Mouse (Mus musculus): ENCODE data around the gene Thrsp. TPM values are rescaled to one million over a fixed set of nuclear protein-coding genes. Genes with fewer than 3 reads are reported as not detected.
"Not testable (repeated sequence)": the region's sequence is repeated elsewhere in the genome, so short reads cannot be mapped to it uniquely, and the experiment has no call there.

The Thrsp gene
- polyA plus RNA-seq, 2 experiments, result 0.02 TPM; not detected in 1

DNA sequence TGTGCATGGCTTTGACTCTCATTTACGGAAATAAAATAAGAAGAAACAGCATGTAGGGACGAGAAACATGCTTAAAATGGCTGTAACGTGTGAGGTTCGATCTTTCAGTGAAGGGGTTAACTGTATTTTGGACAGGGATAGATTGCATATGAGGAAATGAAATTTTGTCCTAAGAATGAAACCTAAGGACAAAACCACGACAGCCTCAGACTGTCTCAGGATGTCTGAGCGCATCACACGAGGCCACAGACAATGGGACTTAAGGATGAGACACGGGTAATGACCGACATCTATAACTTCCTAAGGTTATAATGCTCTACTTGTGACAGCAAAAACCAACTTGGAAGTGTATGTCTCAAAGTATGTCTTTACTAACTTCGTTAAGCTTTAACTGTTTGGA is 17.0 kb upstream of the Thrsp start:
- Histone ChIP-seq H3K36me3 (replicated peaks; ENCODE audit: control insufficient read depth, insufficient read depth, low read depth) (no peaks in the 10 kb centered on the region), H3K4me3 (ENCODE audit: insufficient read depth in 1 of 2, low read depth in 2 of 2, low read length in 2 of 2) (no peak overlapping the region), H3K9ac (replicated peaks) (no peak overlapping the region), H3K27ac (no peak overlapping the region), H3K4me2 (ENCODE audit: low read depth) (no peak overlapping the region), H3K4me1 (replicated peaks; ENCODE audit: control insufficient read depth in 2 of 2, insufficient read depth in 2 of 2, low read length in 1 of 2) (0 out of 4 replicates have a peak, but pooled peaks cover 0 to 2% of the 10 kb centered on the region in 2 experiments), H3K9me3 (ENCODE audit: control insufficient read depth, low read length) (no peaks in the 10 kb centered on the region), H3K27me3 (ENCODE audit: control insufficient read depth, insufficient read depth, low read length) (no peaks in the 10 kb centered on the region)
- TF ChIP-seq CTCF (IDR thresholded peaks at IDR 0.05; ENCODE audit: low read depth) (no peak), EP300 (IDR thresholded peaks at IDR 0.05; ENCODE audit: low read depth) (no peak)
- no peak for DNase-seq (ENCODE audit: low read depth in 3 of 3, low spot score in 3 of 3)
- 55% methylated on average over 10 of the region's 10 CpGs for whole genome bisulfite sequencing (ENCODE audit: insufficient replicate concordance)
- ATAC-seq (ENCODE audit: insufficient read depth), result no peak

DNA sequence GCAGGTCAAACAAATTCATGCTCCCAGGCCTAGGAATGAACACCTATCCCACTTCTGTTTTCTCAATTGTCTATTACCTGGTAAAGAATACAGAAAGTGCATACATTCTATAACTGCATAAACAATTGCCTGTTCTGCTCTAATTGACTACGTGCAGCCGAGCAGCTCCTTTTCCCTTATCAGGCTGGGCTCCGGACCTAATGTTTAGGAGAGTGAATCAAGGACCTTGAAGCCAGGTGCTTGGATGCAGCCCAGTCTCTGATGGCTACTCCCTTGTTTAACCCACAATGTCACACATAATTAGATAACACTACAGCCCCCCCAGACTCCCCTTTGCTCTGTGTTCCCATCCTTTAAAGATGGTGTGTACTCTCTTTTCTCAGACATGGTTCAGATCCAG is 16.0 kb upstream of the Thrsp start:
- H3K4me3 ChIP-seq (ENCODE audit: insufficient read depth in 1 of 2, low read depth in 2 of 2, low read length in 2 of 2); H3K27me3 ChIP-seq (ENCODE audit: control insufficient read depth, insufficient read depth, low read length); H3K36me3 ChIP-seq (replicated peaks; ENCODE audit: control insufficient read depth, insufficient read depth, low read depth); H3K4me1 ChIP-seq (replicated peaks; ENCODE audit: control insufficient read depth in 2 of 2, insufficient read depth in 2 of 2, low read length in 1 of 2); H3K4me2 ChIP-seq (ENCODE audit: low read depth); H3K9ac ChIP-seq (replicated peaks); DNase-seq (ENCODE audit: low read depth in 3 of 3, low spot score in 3 of 3); H3K9me3 ChIP-seq (ENCODE audit: control insufficient read depth, low read length); ATAC-seq (ENCODE audit: insufficient read depth); H3K27ac ChIP-seq: not testable (repeated sequence)
- WGBS (ENCODE audit: insufficient replicate concordance), result 68% methylated on average over 3 of the region's 3 CpGs

DNA sequence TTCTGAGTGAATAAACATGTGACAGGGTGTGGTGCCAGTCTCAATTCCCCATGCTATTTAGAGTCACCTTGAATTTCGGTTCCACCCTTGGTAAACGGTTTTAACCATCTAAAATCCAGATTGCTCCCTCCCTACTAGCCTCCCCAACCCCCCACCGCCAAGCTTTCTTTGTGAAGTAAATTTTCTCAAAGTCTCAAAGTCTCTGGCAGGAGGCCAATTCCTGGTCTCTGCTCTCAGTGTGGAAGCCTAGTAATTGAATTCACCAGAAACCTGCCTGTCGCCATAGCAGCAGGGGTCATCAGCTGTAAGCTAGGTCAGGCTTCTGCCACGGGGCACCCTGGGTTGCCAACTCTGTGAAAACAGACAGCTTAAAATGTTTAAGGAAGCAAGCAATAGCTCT is 12.2 kb upstream of the Thrsp start:
- H3K9ac ChIP-seq (replicated peaks), result no peak overlapping the region
- H3K36me3 ChIP-seq (replicated peaks; ENCODE audit: control insufficient read depth, insufficient read depth, low read depth), result no peaks in the 10 kb centered on the region
- no peak for TF ChIP-seq EP300 (IDR thresholded peaks at IDR 0.05; ENCODE audit: low read depth)
- TF ChIP-seq CTCF (IDR thresholded peaks at IDR 0.05; ENCODE audit: low read depth), result no peak
- H3K4me3 ChIP-seq (ENCODE audit: insufficient read depth in 1 of 2, low read depth in 2 of 2, low read length in 2 of 2), result no peak overlapping the region
- no peak overlapping the region for H3K4me2 ChIP-seq (ENCODE audit: low read depth)
- DNase-seq (ENCODE audit: low read depth in 3 of 3, low spot score in 3 of 3) (no peak), ATAC-seq (ENCODE audit: insufficient read depth) (no peak)
- H3K9me3 ChIP-seq (ENCODE audit: control insufficient read depth, low read length), result no peaks in the 10 kb centered on the region
- 15% methylated on average over 5 of the region's 5 CpGs for WGBS (ENCODE audit: insufficient replicate concordance)
- H3K27ac ChIP-seq, result no peak overlapping the region
- H3K4me1 ChIP-seq (replicated peaks; ENCODE audit: control insufficient read depth in 2 of 2, insufficient read depth in 2 of 2, low read length in 1 of 2), result 0 out of 4 replicates have a peak, but pooled peaks cover 0 to 2% of the 10 kb centered on the region in 2 experiments
- H3K27me3 ChIP-seq (ENCODE audit: control insufficient read depth, insufficient read depth, low read length), result no peaks in the 10 kb centered on the region

DNA sequence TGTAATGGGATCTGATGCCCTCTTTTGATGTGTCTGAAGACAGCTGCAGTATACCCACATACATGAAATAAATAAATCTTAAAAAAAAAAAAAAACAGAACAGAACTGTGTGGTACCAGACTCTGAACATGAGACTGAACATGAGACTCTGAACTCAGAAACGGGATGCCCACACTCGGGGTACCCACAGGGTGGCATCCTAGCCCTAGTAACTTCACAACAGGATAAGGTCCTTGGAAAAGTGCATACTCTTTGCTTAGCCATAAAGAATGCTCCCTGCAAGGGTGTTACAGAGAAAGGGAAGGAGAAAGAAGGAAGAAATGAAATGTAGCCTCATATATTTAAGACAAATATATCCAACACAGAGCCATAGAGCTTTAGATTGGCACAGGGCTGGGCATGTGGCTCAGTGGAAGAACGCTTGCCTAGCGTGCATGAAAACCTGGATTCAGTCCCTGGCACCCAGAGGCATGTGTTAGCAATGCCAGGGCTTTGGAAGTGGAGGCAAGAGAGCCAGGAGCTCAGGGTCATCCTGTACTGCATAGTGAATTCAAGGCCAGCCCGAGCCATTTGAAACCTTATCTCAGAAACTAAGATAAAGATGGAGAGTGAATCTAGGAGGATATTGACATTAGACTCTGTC is 10.4 kb upstream of the Thrsp start:
- Histone ChIP-seq H3K27ac (no peak overlapping the region), H3K9ac (replicated peaks) (no peak overlapping the region), H3K9me3 (ENCODE audit: control insufficient read depth, low read length) (no peaks in the 10 kb centered on the region), H3K36me3 (replicated peaks; ENCODE audit: control insufficient read depth, insufficient read depth, low read depth) (no peaks in the 10 kb centered on the region), H3K4me1 (replicated peaks; ENCODE audit: control insufficient read depth in 2 of 2, insufficient read depth in 2 of 2, low read length in 1 of 2) (no peaks in the 10 kb centered on the region), H3K4me2 (ENCODE audit: low read depth) (no peak overlapping the region), H3K4me3 (ENCODE audit: insufficient read depth in 1 of 2, low read depth in 2 of 2, low read length in 2 of 2) (no peak overlapping the region), H3K27me3 (ENCODE audit: control insufficient read depth, insufficient read depth, low read length) (no peaks in the 10 kb centered on the region)
- 68% methylated on average over 5 of the region's 5 CpGs for WGBS (ENCODE audit: insufficient replicate concordance)
- ATAC-seq (ENCODE audit: insufficient read depth), result no peak
- no peak for DNase-seq (ENCODE audit: low read depth in 3 of 3, low spot score in 3 of 3)
- TF ChIP-seq EP300 (IDR thresholded peaks at IDR 0.05; ENCODE audit: low read depth), result no peak
- TF ChIP-seq CTCF (IDR thresholded peaks at IDR 0.05; ENCODE audit: low read depth), result no peak

DNA sequence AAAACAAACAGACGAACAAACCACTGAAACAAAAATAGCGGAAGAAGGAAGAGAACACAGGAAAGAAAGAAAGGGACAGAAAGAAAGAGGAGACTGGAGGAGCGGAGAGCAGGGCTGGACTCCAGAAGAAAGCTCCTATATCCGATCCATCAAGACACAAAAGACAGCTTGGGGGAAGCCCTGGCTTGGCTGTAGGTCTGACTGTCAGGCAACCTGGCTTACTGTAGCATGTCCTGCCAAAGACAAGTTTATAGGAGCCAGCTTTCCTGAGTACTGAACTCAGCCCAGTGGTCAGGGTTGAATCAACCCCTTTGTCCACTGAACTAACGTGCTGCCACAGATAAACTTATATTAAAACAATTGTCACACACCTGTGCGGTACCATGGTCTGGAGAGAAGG is 9.8 kb upstream of the Thrsp start:
- TF ChIP-seq CTCF (IDR thresholded peaks at IDR 0.05; ENCODE audit: low read depth) (no peak), EP300 (IDR thresholded peaks at IDR 0.05; ENCODE audit: low read depth) (no peak)
- Histone ChIP-seq H3K9me3 (ENCODE audit: control insufficient read depth, low read length) (no peaks in the 10 kb centered on the region), H3K9ac (replicated peaks) (no peak overlapping the region), H3K27me3 (ENCODE audit: control insufficient read depth, insufficient read depth, low read length) (no peaks in the 10 kb centered on the region), H3K4me2 (ENCODE audit: low read depth) (no peak overlapping the region), H3K4me1 (replicated peaks; ENCODE audit: control insufficient read depth in 2 of 2, insufficient read depth in 2 of 2, low read length in 1 of 2) (no peaks in the 10 kb centered on the region), H3K36me3 (replicated peaks; ENCODE audit: control insufficient read depth, insufficient read depth, low read depth) (no peaks in the 10 kb centered on the region), H3K27ac (no peak overlapping the region), H3K4me3 (ENCODE audit: insufficient read depth in 1 of 2, low read depth in 2 of 2, low read length in 2 of 2) (no peak overlapping the region)
- ATAC-seq (ENCODE audit: insufficient read depth), result no peak
- DNase-seq (ENCODE audit: low read depth in 3 of 3, low spot score in 3 of 3), result no peak
- WGBS (ENCODE audit: insufficient replicate concordance), result 70% methylated on average over 6 of the region's 6 CpGs
